Mouse (Mus musculus): Measurements from ENCODE around the gene Lrrc41.

The Lrrc41 gene

GRCm38 (mm10) chr4:116143891-116144717, 69.0 kb downstream of the Lrrc41 start:
- no peak for DNase-seq (ENCODE audit: low read depth, low spot score)
